Mouse (Mus musculus): ENCODE data around the gene Trim13. TPM values are rescaled to one million over a fixed set of nuclear protein-coding genes. Genes with fewer than 3 reads are reported as not detected.
"Not testable (repeated sequence)": the region's sequence is repeated elsewhere in the genome, so short reads cannot be mapped to it uniquely, and the experiment has no call there.

The Trim13 gene
- 13.5 and 15.8 TPM in 2 replicates for polyA plus RNA-seq (2016; fragmentation: Nextera tagmentation; extraction: Ambion mirVana)

DNA sequence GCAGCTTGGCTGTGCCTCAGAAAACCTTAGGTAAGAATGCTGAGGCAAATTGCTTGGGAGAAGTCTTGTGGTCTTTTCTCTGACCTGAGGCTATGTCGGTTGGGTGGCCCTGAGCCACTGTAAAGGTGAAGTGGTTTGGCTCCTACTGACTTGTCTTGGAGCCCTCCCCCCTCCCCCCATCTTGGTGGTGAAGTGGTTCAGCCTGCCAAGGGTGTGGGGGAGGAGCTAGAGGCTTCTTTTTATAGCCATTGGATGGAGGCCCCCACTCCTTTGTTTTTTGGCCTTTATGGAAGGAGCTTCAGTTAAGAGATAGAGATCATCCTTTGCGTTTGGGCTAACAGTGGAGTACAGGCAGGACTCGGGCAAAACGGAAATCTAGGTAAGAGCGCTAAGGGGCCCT is at the start of gene Trim13:
Gene Trim13 (plus strand): TSS at position 280 of the 400 bp plus-strand sequence.
- Histone ChIP-seq H3K4me3 (peak within 1 kb of the TSS; percentile 85), H3K27me3 (replicated peaks) (no peaks in the 10 kb centered on the region), H3K27ac (ENCODE audit: poor library complexity, severe bottlenecking) (peak within 1 kb of the TSS; percentile 82), H3K4me1 (replicated peaks) (peaks cover 24% of the 10 kb centered on the region), H3K9ac (0 out of 2 replicates have a peak within 1 kb of the TSS, but pooled peaks have one; percentile 84), H3K36me3 (peaks cover 4% of the 10 kb centered on the region; the same call in 1 of the 2 replicates), H3K9me3 (replicated peaks) (no peaks in the 10 kb centered on the region), H3K4me2 (peak within 1 kb of the TSS; percentile 63)
- WGBS, result 26% methylated on average over 5 of the region's 5 CpGs
- ATAC-seq (ENCODE audit: insufficient number of reproducible peaks, low FRiP score), result no peak

DNA sequence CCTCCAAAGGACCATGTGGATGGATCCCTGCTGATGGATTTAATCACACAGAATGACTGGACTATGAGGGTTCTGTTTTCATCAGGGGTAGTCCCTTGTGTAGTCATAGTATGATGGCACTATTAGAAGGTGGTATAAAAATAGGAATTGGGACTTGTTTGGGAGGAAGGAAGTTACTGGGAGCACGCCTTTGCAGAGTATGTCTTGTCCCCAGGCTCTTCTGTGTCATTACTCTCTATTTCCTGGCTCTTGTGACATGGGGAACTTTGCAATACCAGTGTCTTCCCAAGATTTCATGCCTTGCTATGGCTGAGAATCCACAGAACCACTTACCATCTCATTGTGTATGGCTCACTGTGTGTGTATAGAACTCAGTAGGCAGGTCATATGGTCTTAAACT is 49.4 kb upstream of the Trim13 start:
- WGBS, result 82% methylated on average over 1 of the region's 1 CpGs
- Histone ChIP-seq H3K27me3 (replicated peaks) (no peaks in the 10 kb centered on the region), H3K36me3 (peaks cover 23% of the 10 kb centered on the region), H3K27ac (ENCODE audit: poor library complexity, severe bottlenecking) (no peak overlapping the region), H3K9ac (no peak overlapping the region), H3K4me1 (replicated peaks) (no peaks in the 10 kb centered on the region), H3K9me3 (replicated peaks) (no peaks in the 10 kb centered on the region), H3K4me3 (no peak overlapping the region), H3K4me2 (no peak overlapping the region)
- ATAC-seq (ENCODE audit: insufficient number of reproducible peaks, low FRiP score), result no peak

DNA sequence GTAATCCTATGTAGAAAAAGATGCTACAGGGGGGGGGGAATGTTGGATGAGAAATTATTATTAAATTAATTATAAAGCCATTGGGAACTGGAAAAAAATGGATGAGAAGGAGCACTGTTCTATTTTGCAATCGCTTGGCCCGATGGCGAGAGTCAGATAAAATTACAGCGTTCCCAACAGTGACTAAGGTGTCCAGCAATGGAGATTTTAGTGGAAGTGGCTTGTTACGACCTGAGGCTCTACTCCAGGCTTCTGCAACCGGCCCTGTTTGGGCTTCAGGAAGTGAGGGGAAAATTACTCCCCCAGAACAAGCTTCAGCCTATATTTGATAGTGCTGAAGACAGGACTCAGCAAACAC is 42.1 kb upstream of the Trim13 start:
- Histone ChIP-seq H3K27me3 (replicated peaks) (no peaks in the 10 kb centered on the region), H3K4me3 (peak overlapping the region; percentile 72), H3K4me1 (replicated peaks) (peaks cover 2% of the 10 kb centered on the region; the same call in 1 of the 2 replicates), H3K9me3 (replicated peaks) (no peaks in the 10 kb centered on the region), H3K4me2 (peak overlapping the region; percentile 74), H3K36me3 (no peaks in the 10 kb centered on the region), H3K27ac (ENCODE audit: poor library complexity, severe bottlenecking) (peak overlapping the region; percentile 81), H3K9ac (peak overlapping the region; percentile 76)
- ATAC-seq (ENCODE audit: insufficient number of reproducible peaks, low FRiP score), result no peak
- WGBS, result 3% methylated on average over 6 of the region's 6 CpGs

DNA sequence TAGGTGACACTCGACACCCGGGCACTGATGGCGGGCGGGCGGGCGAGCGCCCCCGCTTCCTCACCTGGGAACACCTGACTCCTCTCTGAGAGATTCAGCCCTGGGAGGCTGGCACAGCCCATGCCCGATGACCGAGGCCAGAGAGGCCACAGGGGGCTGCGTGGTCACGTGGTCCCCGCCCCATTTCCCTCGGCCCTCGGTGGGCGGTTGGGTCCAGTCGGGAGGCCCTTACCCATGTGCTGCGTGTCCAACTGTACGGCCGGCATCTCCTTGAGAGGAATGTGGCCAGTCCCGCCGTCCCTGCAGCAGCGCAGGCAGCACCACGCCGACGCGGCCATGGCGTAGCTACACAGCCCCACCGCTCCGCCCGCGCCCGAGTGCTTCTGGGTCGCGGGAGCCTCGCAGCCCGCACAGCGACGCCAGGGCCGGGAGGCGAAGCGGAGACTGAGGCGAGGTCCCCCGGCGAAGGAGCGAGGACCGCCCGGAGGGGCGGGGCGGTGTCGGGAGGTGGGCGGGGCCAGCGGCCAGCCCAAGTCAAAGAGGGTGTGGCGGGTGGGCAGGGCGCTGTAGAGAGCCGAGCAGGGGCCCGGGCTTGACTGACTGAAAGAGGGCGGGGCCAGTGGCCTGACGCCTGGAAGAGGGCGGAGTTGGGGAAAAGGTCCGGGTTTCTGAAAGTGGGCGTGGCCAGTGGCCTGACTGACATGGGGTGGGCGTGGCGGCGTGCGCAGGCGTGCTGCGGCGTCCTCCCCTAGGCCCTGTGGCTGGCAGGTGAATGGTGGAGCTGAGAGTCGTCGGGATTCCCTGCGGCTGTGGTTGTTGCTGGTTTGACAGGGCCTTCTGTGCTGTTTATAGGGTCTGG is 41.5 kb upstream of the Trim13 start, which contains the start of gene Spryd7:
Gene Spryd7 (minus strand): TSS at position 598 of the 859 bp plus-strand sequence.
- Histone ChIP-seq H3K9me3 (replicated peaks) (no peaks in the 10 kb centered on the region), H3K27ac (ENCODE audit: poor library complexity, severe bottlenecking) (peak within 1 kb of the TSS; percentile 81), H3K27me3 (replicated peaks) (no peaks in the 10 kb centered on the region), H3K4me1 (replicated peaks) (peaks cover 2% of the 10 kb centered on the region; the same call in 1 of the 2 replicates), H3K36me3 (no peaks in the 10 kb centered on the region), H3K9ac (peak within 1 kb of the TSS; percentile 80), H3K4me3 (peak within 1 kb of the TSS; percentile 72), H3K4me2 (peak within 1 kb of the TSS; percentile 74)
- ATAC-seq (ENCODE audit: insufficient number of reproducible peaks, low FRiP score), result peak; percentile 99
- under 1% methylated on average over 70 of the region's 72 CpGs for WGBS

DNA sequence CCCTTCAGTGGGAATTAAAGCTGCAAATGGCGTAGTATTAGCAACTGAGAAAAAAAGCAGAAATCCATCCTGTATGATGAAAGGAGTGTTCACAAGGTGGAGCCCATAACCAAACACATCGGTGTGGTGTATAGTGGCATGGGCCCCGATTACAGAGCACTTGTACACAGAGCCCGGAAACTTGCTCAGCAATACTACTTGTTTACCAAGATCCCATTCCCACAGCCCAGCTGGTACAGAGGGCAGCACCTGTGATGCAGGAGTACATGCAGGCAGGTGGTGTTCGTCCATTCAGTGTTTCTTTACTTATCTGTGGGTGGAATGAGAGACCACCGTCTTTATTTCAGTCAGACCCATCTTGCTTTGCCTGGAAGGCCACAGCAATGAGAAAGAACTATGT is 39.1 kb upstream of the Trim13 start:
- Histone ChIP-seq H3K27me3 (replicated peaks) (no peaks in the 10 kb centered on the region), H3K4me1 (replicated peaks) (peaks cover 2% of the 10 kb centered on the region; the same call in 1 of the 2 replicates), H3K9ac (no peak overlapping the region), H3K4me3 (no peak overlapping the region), H3K36me3 (no peaks in the 10 kb centered on the region), H3K27ac (ENCODE audit: poor library complexity, severe bottlenecking) (no peak overlapping the region), H3K4me2 (no peak overlapping the region), H3K9me3 (replicated peaks) (0 out of 2 replicates have a peak, but pooled peaks cover 3% of the 10 kb centered on the region)
- WGBS, result 87% methylated on average over 6 of the region's 6 CpGs
- no peak for ATAC-seq (ENCODE audit: insufficient number of reproducible peaks, low FRiP score)

DNA sequence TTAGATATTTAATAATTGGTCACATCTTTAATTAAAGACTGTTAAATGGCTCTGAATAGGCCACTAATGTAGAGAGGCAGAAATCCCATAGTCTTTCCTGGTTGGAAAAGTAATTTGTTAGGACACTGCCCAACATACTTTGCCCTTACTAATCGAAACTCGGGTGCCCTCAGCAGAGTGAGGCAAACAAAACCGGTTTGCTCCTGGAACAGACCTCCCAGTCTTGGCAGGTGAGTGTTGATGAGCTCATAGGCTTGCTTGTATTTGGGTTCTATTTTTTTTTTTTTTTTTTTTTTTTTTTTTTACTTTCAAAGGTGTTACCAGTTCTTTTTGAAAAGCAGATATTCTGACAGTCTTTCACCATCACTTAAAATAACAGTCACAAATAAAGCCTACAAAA is 38.2 kb upstream of the Trim13 start:
- H3K27me3 ChIP-seq (replicated peaks), result no peaks in the 10 kb centered on the region
- no peak for ATAC-seq (ENCODE audit: insufficient number of reproducible peaks, low FRiP score)
- no peak overlapping the region for H3K4me3 ChIP-seq
- H3K27ac ChIP-seq (ENCODE audit: poor library complexity, severe bottlenecking), result no peak overlapping the region
- H3K36me3 ChIP-seq, result no peaks in the 10 kb centered on the region
- 0 out of 2 replicates have a peak, but pooled peaks cover 3% of the 10 kb centered on the region for H3K9me3 ChIP-seq (replicated peaks)
- no peak overlapping the region for H3K9ac ChIP-seq
- WGBS, result 61% methylated on average over 3 of the region's 3 CpGs
- H3K4me1 ChIP-seq (replicated peaks), result peaks cover 2% of the 10 kb centered on the region; the same call in 1 of the 2 replicates
- H3K4me2 ChIP-seq, result no peak overlapping the region

DNA sequence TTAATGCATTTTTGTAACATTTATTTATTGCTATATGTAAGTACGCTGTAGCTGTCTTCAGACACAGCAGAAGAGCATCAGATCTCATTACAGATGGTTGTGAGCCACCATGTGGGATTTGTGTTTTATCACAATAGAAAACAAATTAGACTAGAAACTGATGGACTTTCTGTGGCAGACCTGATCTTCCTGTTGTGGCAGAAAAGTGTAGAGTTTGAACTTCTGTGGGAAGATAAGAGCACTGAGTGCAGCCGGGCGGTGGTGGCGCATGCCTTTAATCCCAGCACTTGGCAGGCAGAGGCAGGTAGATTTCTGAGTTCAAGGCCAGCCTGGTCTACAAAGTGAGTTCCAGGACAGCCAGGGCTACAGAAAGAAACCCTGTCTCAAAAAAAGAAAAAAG is 31.8 kb upstream of the Trim13 start:
- WGBS, result 72% methylated on average over 4 of the region's 4 CpGs
- H3K9me3 ChIP-seq (replicated peaks); H3K4me1 ChIP-seq (replicated peaks); ATAC-seq (ENCODE audit: insufficient number of reproducible peaks, low FRiP score); H3K9ac ChIP-seq; H3K36me3 ChIP-seq; H3K27ac ChIP-seq (ENCODE audit: poor library complexity, severe bottlenecking); H3K4me2 ChIP-seq; H3K4me3 ChIP-seq; H3K27me3 ChIP-seq (replicated peaks): not testable (repeated sequence)

DNA sequence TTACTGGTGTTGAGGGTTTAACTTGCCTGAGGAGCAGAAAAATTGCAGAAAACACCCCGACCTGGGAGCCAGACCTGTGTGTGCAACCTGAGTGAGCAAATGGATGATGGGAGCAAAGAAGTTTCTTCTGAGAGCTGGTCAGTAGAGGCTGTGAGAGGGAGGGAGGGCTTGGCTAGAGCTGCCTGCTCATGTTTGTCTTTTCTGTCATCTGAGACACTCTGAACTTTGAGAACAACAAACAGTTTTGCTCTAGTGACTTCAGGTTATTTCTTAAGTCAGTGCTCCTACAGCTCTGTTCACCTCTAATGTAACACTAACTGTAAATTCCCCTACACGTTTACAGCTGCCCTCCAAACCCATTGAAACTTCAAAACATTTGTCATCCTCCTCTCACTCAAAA is 28.7 kb upstream of the Trim13 start:
- Histone ChIP-seq H3K9ac (no peak overlapping the region), H3K36me3 (no peaks in the 10 kb centered on the region), H3K4me2 (no peak overlapping the region), H3K4me3 (no peak overlapping the region), H3K27me3 (replicated peaks) (no peaks in the 10 kb centered on the region), H3K4me1 (replicated peaks) (no peaks in the 10 kb centered on the region), H3K27ac (ENCODE audit: poor library complexity, severe bottlenecking) (no peak overlapping the region), H3K9me3 (replicated peaks) (no peaks in the 10 kb centered on the region)
- 67% methylated on average over 2 of the region's 2 CpGs for WGBS
- no peak for ATAC-seq (ENCODE audit: insufficient number of reproducible peaks, low FRiP score)

DNA sequence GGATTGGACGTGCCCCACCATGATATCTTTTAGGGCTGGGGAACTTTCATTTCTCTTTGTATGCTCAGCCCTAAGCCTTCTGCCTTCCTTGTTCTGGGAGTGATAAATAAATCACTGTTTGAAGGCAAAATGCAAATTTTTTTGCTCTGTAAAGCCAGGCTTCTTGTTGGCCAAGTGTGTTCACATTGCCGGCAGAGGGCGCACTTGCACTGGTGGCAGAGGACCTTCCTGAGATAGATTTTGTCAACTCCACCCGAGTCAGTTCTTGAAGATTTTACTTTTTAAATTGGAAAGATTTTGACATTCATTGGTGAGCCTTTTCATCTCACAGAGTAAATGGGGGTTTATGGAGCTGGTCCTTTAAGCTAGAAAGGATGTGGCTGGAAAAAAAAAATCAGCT is 26.7 kb upstream of the Trim13 start:
- no peak overlapping the region for H3K27ac ChIP-seq (ENCODE audit: poor library complexity, severe bottlenecking)
- H3K4me2 ChIP-seq, result no peak overlapping the region
- no peaks in the 10 kb centered on the region for H3K4me1 ChIP-seq (replicated peaks)
- no peaks in the 10 kb centered on the region for H3K9me3 ChIP-seq (replicated peaks)
- H3K36me3 ChIP-seq, result no peaks in the 10 kb centered on the region
- no peak overlapping the region for H3K9ac ChIP-seq
- WGBS, result 11% methylated on average over 4 of the region's 4 CpGs
- H3K27me3 ChIP-seq (replicated peaks), result no peaks in the 10 kb centered on the region
- ATAC-seq (ENCODE audit: insufficient number of reproducible peaks, low FRiP score), result no peak
- H3K4me3 ChIP-seq, result no peak overlapping the region

DNA sequence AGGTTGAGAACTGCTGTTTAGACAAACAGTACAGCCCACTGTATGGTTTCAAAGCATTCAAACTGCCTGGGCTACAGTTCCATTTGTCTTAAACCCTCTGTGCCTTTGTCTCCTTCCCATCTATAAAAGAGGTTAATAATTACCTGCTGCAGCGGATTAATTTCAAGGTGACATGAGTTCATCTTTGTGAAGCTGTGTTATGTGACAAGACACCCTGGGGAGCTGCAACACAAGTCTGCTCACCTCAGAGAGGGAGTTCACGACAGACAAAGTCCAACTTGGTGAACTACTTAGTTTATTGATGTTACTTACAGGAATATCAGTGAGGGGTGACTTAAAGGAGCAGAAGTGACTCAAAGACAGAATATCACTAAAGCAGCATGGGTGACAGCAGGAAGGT is 25.9 kb upstream of the Trim13 start:
- H3K4me1 ChIP-seq (replicated peaks), result no peaks in the 10 kb centered on the region
- H3K27ac ChIP-seq (ENCODE audit: poor library complexity, severe bottlenecking), result no peak overlapping the region
- H3K4me3 ChIP-seq, result no peak overlapping the region
- H3K9me3 ChIP-seq (replicated peaks), result no peaks in the 10 kb centered on the region
- no peak overlapping the region for H3K9ac ChIP-seq
- 80% methylated on average over 2 of the region's 2 CpGs for WGBS
- no peaks in the 10 kb centered on the region for H3K36me3 ChIP-seq
- no peak for ATAC-seq (ENCODE audit: insufficient number of reproducible peaks, low FRiP score)
- no peak overlapping the region for H3K4me2 ChIP-seq
- no peaks in the 10 kb centered on the region for H3K27me3 ChIP-seq (replicated peaks)

DNA sequence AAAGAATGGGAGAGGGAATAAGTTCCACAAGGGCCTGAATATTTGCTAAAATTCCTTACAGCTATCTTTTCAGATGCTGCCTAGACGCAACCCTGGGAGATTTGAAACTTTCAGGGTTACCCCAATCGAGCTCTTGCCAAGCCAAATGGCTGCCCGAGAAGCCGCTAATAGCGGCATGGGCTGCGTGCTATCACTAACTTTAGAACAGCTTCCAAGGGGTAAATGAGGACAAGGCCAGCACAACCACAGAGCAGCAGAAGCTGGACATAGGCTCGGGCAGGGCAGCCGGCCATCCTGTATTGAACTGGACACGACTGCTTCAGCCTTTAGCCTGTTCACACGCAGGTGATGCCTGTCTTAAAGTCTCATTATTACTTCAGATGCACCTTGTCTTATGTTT is 23.0 kb upstream of the Trim13 start:
- no peak for ATAC-seq (ENCODE audit: insufficient number of reproducible peaks, low FRiP score)
- Histone ChIP-seq H3K4me2 (no peak overlapping the region), H3K36me3 (no peaks in the 10 kb centered on the region), H3K4me1 (replicated peaks) (no peaks in the 10 kb centered on the region), H3K27ac (ENCODE audit: poor library complexity, severe bottlenecking) (no peak overlapping the region), H3K4me3 (no peak overlapping the region), H3K9me3 (replicated peaks) (no peaks in the 10 kb centered on the region), H3K9ac (no peak overlapping the region), H3K27me3 (replicated peaks) (no peaks in the 10 kb centered on the region)
- WGBS, result 76% methylated on average over 10 of the region's 10 CpGs
